Mouse (Mus musculus): Measurements from ENCODE around the gene Gm19345. TPM values are rescaled to one million over a fixed set of nuclear protein-coding genes. Genes with fewer than 3 reads are reported as not detected.
A peak's percentile ranks its signal among the peaks of the same experiment; 100 is the strongest.

Gm19345 gene
- polyA plus RNA-seq, 1 experiment from 2014 or later = not detected

GRCm38 (mm10) chr7:19813579-19814122, 38.2 kb upstream of the Gm19345 start:
- ATAC-seq (ENCODE audit: insufficient read depth) = no peak
- Histone ChIP-seq H3K4me2 (no peak overlapping the region), H3K36me3 (ENCODE audit: insufficient read depth) (no peaks in the 10 kb centered on the region), H3K4me3 (ENCODE audit: low read depth, low read length) (no peak overlapping the region), H3K27me3 (ENCODE audit: insufficient read depth, low read length) (peaks cover 26% of the 10 kb centered on the region; the same call in 1 of the 2 replicates), H3K9ac (no peak overlapping the region), H3K9me3 (ENCODE audit: low read depth, low read length) (no peaks in the 10 kb centered on the region), H3K4me1 (ENCODE audit: insufficient read depth) (peaks cover 21% of the 10 kb centered on the region), H3K27ac (ENCODE audit: low read depth) (no peak overlapping the region)
- no peak for TF ChIP-seq CTCF (IDR thresholded peaks at IDR 0.05; ENCODE audit: low read depth)
- DNase-seq = no peak
- 62% methylated on average over 6 of the region's 6 CpGs for WGBS

GRCm38 (mm10) chr7:19815296-19816223, 36.2 kb upstream of the Gm19345 start:
- Histone ChIP-seq H3K9me3 (ENCODE audit: low read depth, low read length) (no peaks in the 10 kb centered on the region), H3K4me2 (peak overlapping the region; percentile 67), H3K4me3 (ENCODE audit: low read depth, low read length) (peak overlapping the region; percentile 33), H3K9ac (peak overlapping the region; percentile 27), H3K27me3 (ENCODE audit: insufficient read depth, low read length) (peaks cover 10% of the 10 kb centered on the region; the same call in 1 of the 2 replicates), H3K36me3 (ENCODE audit: insufficient read depth) (no peaks in the 10 kb centered on the region), H3K4me1 (ENCODE audit: insufficient read depth) (peaks cover 21% of the 10 kb centered on the region), H3K27ac (ENCODE audit: low read depth) (peak overlapping the region; percentile 83)
- peak; percentile 9; the same call in 1 of the 2 replicates for ATAC-seq (ENCODE audit: insufficient read depth)
- no peak for DNase-seq
- WGBS = 31% methylated on average over 17 of the region's 17 CpGs
- TF ChIP-seq CTCF (IDR thresholded peaks at IDR 0.05; ENCODE audit: low read depth) = no peak

GRCm38 (mm10) chr7:19816224-19816771, 35.5 kb upstream of the Gm19345 start:
- no peak for TF ChIP-seq CTCF (IDR thresholded peaks at IDR 0.05; ENCODE audit: low read depth)
- H3K4me2 ChIP-seq = peak overlapping the region; percentile 67
- H3K9ac ChIP-seq = peak overlapping the region; percentile 27
- peak; percentile 70 for ATAC-seq (ENCODE audit: insufficient read depth)
- under 1% methylated on average over 28 of the region's 28 CpGs for WGBS
- H3K27me3 ChIP-seq (ENCODE audit: insufficient read depth, low read length) = peaks cover 6% of the 10 kb centered on the region; the same call in 1 of the 2 replicates
- peak overlapping the region; percentile 33 for H3K4me3 ChIP-seq (ENCODE audit: low read depth, low read length)
- peak overlapping the region; percentile 83 for H3K27ac ChIP-seq (ENCODE audit: low read depth)
- H3K4me1 ChIP-seq (ENCODE audit: insufficient read depth) = peaks cover 18% of the 10 kb centered on the region
- peak; percentile 84 for DNase-seq
- H3K9me3 ChIP-seq (ENCODE audit: low read depth, low read length) = no peaks in the 10 kb centered on the region
- no peaks in the 10 kb centered on the region for H3K36me3 ChIP-seq (ENCODE audit: insufficient read depth)

- peak overlapping the region; percentile 83 for H3K27ac ChIP-seq (ENCODE audit: low read depth)
- 7% methylated on average over 15 of the region's 15 CpGs for WGBS
Measured at GRCm38 (mm10) chr7:19817382-19818105, 34.3 kb upstream of the Gm19345 start.

DNA sequence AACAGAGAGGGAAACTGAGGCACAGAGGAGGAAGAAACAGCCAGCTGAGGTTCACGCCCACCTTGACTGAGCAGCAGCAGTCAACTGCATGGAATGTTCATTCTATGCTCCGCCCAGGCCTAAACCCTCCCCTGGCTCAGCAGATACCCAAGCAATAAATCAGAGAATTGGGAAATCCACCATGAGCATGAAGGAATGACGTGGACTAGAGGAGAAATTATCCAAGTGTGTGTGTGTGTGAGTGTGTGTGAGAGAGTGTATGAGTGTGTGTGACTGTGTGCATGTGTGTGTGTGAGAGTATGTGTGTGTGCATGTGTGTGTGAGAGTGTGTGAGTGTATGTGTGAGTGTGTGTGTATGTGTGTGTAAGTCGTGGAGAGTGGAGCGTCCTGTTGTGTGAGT, 33.4 kb upstream of the Gm19345 start:
- H3K9me3 ChIP-seq (ENCODE audit: low read depth, low read length) = no peaks in the 10 kb centered on the region
- no peaks in the 10 kb centered on the region for H3K36me3 ChIP-seq (ENCODE audit: insufficient read depth)
- peaks cover 24% of the 10 kb centered on the region for H3K4me1 ChIP-seq (ENCODE audit: insufficient read depth)
- H3K9ac ChIP-seq = no peak overlapping the region
- TF ChIP-seq CTCF (IDR thresholded peaks at IDR 0.05; ENCODE audit: low read depth) = no peak
- ATAC-seq (ENCODE audit: insufficient read depth) (no peak), DNase-seq (peak; percentile 56)
- no peak overlapping the region for H3K4me3 ChIP-seq (ENCODE audit: low read depth, low read length)
- H3K4me2 ChIP-seq = peak overlapping the region; percentile 67; the same call in 1 of the 2 replicates
- H3K27me3 ChIP-seq (ENCODE audit: insufficient read depth, low read length) = peaks cover 9% of the 10 kb centered on the region; the same call in 1 of the 2 replicates
- no peak overlapping the region for H3K27ac ChIP-seq (ENCODE audit: low read depth)
- 67% methylated on average over 5 of the region's 5 CpGs for WGBS

More at GRCm38 (mm10) chr7:19817382-19818105, 34.3 kb upstream of the Gm19345 start:
- ATAC-seq (ENCODE audit: insufficient read depth) = peak; percentile 69
- Histone ChIP-seq H3K27me3 (ENCODE audit: insufficient read depth, low read length) (peaks cover 9% of the 10 kb centered on the region; the same call in 1 of the 2 replicates), H3K9me3 (ENCODE audit: low read depth, low read length) (no peaks in the 10 kb centered on the region), H3K4me2 (peak overlapping the region; percentile 67), H3K4me1 (ENCODE audit: insufficient read depth) (peaks cover 18% of the 10 kb centered on the region), H3K36me3 (ENCODE audit: insufficient read depth) (no peaks in the 10 kb centered on the region), H3K4me3 (ENCODE audit: low read depth, low read length) (peak overlapping the region; percentile 33), H3K9ac (peak overlapping the region; percentile 36)
- peak; percentile 81 for DNase-seq
- TF ChIP-seq CTCF (IDR thresholded peaks at IDR 0.05; ENCODE audit: low read depth) = no peak

- TF ChIP-seq CTCF (IDR thresholded peaks at IDR 0.05; ENCODE audit: low read depth) = no peak
- DNase-seq (no peak), ATAC-seq (ENCODE audit: insufficient read depth) (no peak)
- Histone ChIP-seq H3K4me3 (ENCODE audit: low read depth, low read length) (no peak overlapping the region), H3K9ac (no peak overlapping the region), H3K4me2 (no peak overlapping the region), H3K9me3 (ENCODE audit: low read depth, low read length) (no peaks in the 10 kb centered on the region), H3K27ac (ENCODE audit: low read depth) (no peak overlapping the region), H3K27me3 (ENCODE audit: insufficient read depth, low read length) (peaks cover 9% of the 10 kb centered on the region; the same call in 1 of the 2 replicates), H3K36me3 (ENCODE audit: insufficient read depth) (no peaks in the 10 kb centered on the region), H3K4me1 (ENCODE audit: insufficient read depth) (peaks cover 28% of the 10 kb centered on the region)
- WGBS = 74% methylated on average over 7 of the region's 7 CpGs
Measured at GRCm38 (mm10) chr7:19818875-19819274, 32.9 kb upstream of the Gm19345 start.

Measured in lung, embryonic 14.5 days (tissue).